Mouse (Mus musculus): ENCODE measurements at regions not wholly inside any gene's neighbourhood (a gene's known extent, or its start where the extent isn't known, plus 50 kb on each side); places are given as distances from the start of the nearest gene placed in this dataset.
A peak's percentile ranks its signal among the peaks of the same experiment; 100 is the strongest.

- H3K27me3 ChIP-seq (replicated peaks), result no peaks in the 10 kb centered on the region
- no peaks in the 10 kb centered on the region for H3K9me3 ChIP-seq
- no peaks in the 10 kb centered on the region for H3K4me1 ChIP-seq
- H3K9ac ChIP-seq, result no peak overlapping the region
- H3K4me2 ChIP-seq, result no peak overlapping the region
- 64% methylated on average over 4 of the region's 4 CpGs for WGBS
- no peak for ATAC-seq (ENCODE audit: extremely low read depth, insufficient number of reproducible peaks, low FRiP score, low TSS enrichment)
- no peak overlapping the region for H3K27ac ChIP-seq (replicated peaks)
- no peaks in the 10 kb centered on the region for H3K36me3 ChIP-seq
- no peak overlapping the region for H3K4me3 ChIP-seq
Measured at GRCm38 (mm10) chr3:60765079-60765478, 237.5 kb upstream of the P2ry1 start.

- no peak overlapping the region for H3K4me2 ChIP-seq
- no peak for ATAC-seq (ENCODE audit: extremely low read depth, insufficient number of reproducible peaks, low FRiP score, low TSS enrichment)
- 0 out of 2 replicates have a peak, but pooled peaks cover 5% of the 10 kb centered on the region for H3K4me1 ChIP-seq
- H3K9me3 ChIP-seq, result no peaks in the 10 kb centered on the region
- H3K27me3 ChIP-seq (replicated peaks), result no peaks in the 10 kb centered on the region
- H3K4me3 ChIP-seq, result no peak overlapping the region
- H3K9ac ChIP-seq, result no peak overlapping the region
- no peaks in the 10 kb centered on the region for H3K36me3 ChIP-seq
- H3K27ac ChIP-seq (replicated peaks), result no peak overlapping the region
Measured at GRCm38 (mm10) chr3:60768996-60769395, 233.6 kb upstream of the P2ry1 start.

- H3K4me1 ChIP-seq, result 0 out of 2 replicates have a peak, but pooled peaks cover 5% of the 10 kb centered on the region
- no peak overlapping the region for H3K9ac ChIP-seq
- H3K36me3 ChIP-seq, result no peaks in the 10 kb centered on the region
- no peak overlapping the region for H3K4me2 ChIP-seq
- H3K9me3 ChIP-seq, result no peaks in the 10 kb centered on the region
- 60% methylated on average over 4 of the region's 4 CpGs for WGBS
- no peaks in the 10 kb centered on the region for H3K27me3 ChIP-seq (replicated peaks)
- H3K4me3 ChIP-seq, result no peak overlapping the region
- 0 out of 2 replicates have a peak overlapping the region, but pooled peaks have one; percentile 8 for H3K27ac ChIP-seq (replicated peaks)
- ATAC-seq (ENCODE audit: extremely low read depth, insufficient number of reproducible peaks, low FRiP score, low TSS enrichment), result no peak
Measured at GRCm38 (mm10) chr3:60771866-60772265, 230.7 kb upstream of the P2ry1 start.

GRCm38 (mm10) chr3:60773383-60773782, 229.2 kb upstream of the P2ry1 start:
- H3K4me3 ChIP-seq, result no peak overlapping the region
- 44% methylated on average over 3 of the region's 3 CpGs for WGBS
- H3K27me3 ChIP-seq (replicated peaks), result no peaks in the 10 kb centered on the region
- no peaks in the 10 kb centered on the region for H3K9me3 ChIP-seq
- H3K9ac ChIP-seq, result no peak overlapping the region
- H3K4me2 ChIP-seq, result no peak overlapping the region
- no peak overlapping the region for H3K27ac ChIP-seq (replicated peaks)
- no peak for ATAC-seq (ENCODE audit: extremely low read depth, insufficient number of reproducible peaks, low FRiP score, low TSS enrichment)
- 0 out of 2 replicates have a peak, but pooled peaks cover 5% of the 10 kb centered on the region for H3K4me1 ChIP-seq
- no peaks in the 10 kb centered on the region for H3K36me3 ChIP-seq

GRCm38 (mm10) chr3:60785137-60785875, 217.3 kb upstream of the P2ry1 start:
- Histone ChIP-seq H3K27ac (replicated peaks) (peak overlapping the region; percentile 74), H3K9ac (no peak overlapping the region), H3K4me2 (no peak overlapping the region; the same call in 1 of the 2 replicates), H3K4me1 (peaks cover 18% of the 10 kb centered on the region), H3K36me3 (no peaks in the 10 kb centered on the region), H3K4me3 (no peak overlapping the region), H3K27me3 (replicated peaks) (no peaks in the 10 kb centered on the region), H3K9me3 (no peaks in the 10 kb centered on the region)
- ATAC-seq (ENCODE audit: extremely low read depth, insufficient number of reproducible peaks, low FRiP score, low TSS enrichment), result peak; percentile 81; the same call in 1 of the 2 replicates
- 33% methylated on average over 9 of the region's 9 CpGs for WGBS

- Histone ChIP-seq H3K4me2 (no peak overlapping the region), H3K36me3 (no peaks in the 10 kb centered on the region), H3K4me1 (peaks cover 18% of the 10 kb centered on the region), H3K9me3 (no peaks in the 10 kb centered on the region), H3K27me3 (replicated peaks) (no peaks in the 10 kb centered on the region), H3K4me3 (no peak overlapping the region), H3K27ac (replicated peaks) (no peak overlapping the region), H3K9ac (no peak overlapping the region)
- no peak for ATAC-seq (ENCODE audit: extremely low read depth, insufficient number of reproducible peaks, low FRiP score, low TSS enrichment)
- 55% methylated on average over 8 of the region's 8 CpGs for WGBS
Measured at GRCm38 (mm10) chr3:60787989-60788388, 214.6 kb upstream of the P2ry1 start.

GRCm38 (mm10) chr3:60789441-60789840, 213.2 kb upstream of the P2ry1 start:
- Histone ChIP-seq H3K4me2 (no peak overlapping the region), H3K9ac (no peak overlapping the region), H3K27me3 (replicated peaks) (no peaks in the 10 kb centered on the region), H3K9me3 (no peaks in the 10 kb centered on the region), H3K36me3 (no peaks in the 10 kb centered on the region), H3K4me3 (no peak overlapping the region), H3K27ac (replicated peaks) (no peak overlapping the region), H3K4me1 (peaks cover 15% of the 10 kb centered on the region)
- no peak for ATAC-seq (ENCODE audit: extremely low read depth, insufficient number of reproducible peaks, low FRiP score, low TSS enrichment)
- 77% methylated on average over 4 of the region's 4 CpGs for WGBS

GRCm38 (mm10) chr3:60792166-60792565, 210.4 kb upstream of the P2ry1 start:
- Histone ChIP-seq H3K9me3 (no peaks in the 10 kb centered on the region), H3K27ac (replicated peaks) (no peak overlapping the region), H3K4me2 (no peak overlapping the region), H3K27me3 (replicated peaks) (no peaks in the 10 kb centered on the region), H3K36me3 (no peaks in the 10 kb centered on the region), H3K4me1 (no peaks in the 10 kb centered on the region), H3K9ac (no peak overlapping the region), H3K4me3 (no peak overlapping the region)
- ATAC-seq (ENCODE audit: extremely low read depth, insufficient number of reproducible peaks, low FRiP score, low TSS enrichment), result no peak
- WGBS, result 65% methylated on average over 4 of the region's 4 CpGs

- H3K36me3 ChIP-seq, result no peaks in the 10 kb centered on the region
- no peak for ATAC-seq (ENCODE audit: extremely low read depth, insufficient number of reproducible peaks, low FRiP score, low TSS enrichment)
- no peaks in the 10 kb centered on the region for H3K9me3 ChIP-seq
- WGBS, result 61% methylated on average over 2 of the region's 2 CpGs
- no peaks in the 10 kb centered on the region for H3K27me3 ChIP-seq (replicated peaks)
- H3K4me1 ChIP-seq, result 0 out of 2 replicates have a peak, but pooled peaks cover 4% of the 10 kb centered on the region
- H3K9ac ChIP-seq, result no peak overlapping the region
- no peak overlapping the region for H3K4me2 ChIP-seq
- no peak overlapping the region for H3K4me3 ChIP-seq
- no peak overlapping the region for H3K27ac ChIP-seq (replicated peaks)
Measured at GRCm38 (mm10) chr3:60796207-60796606, 206.4 kb upstream of the P2ry1 start.

- H3K27ac ChIP-seq (replicated peaks), result peak overlapping the region; percentile 45
- no peak overlapping the region for H3K4me3 ChIP-seq
Measured at GRCm38 (mm10) chr3:60797808-60798207, 204.8 kb upstream of the P2ry1 start.

GRCm38 (mm10) chr3:60798461-60798860, 204.1 kb upstream of the P2ry1 start:
- no peaks in the 10 kb centered on the region for H3K27me3 ChIP-seq (replicated peaks)

More at GRCm38 (mm10) chr3:60797808-60798207, 204.8 kb upstream of the P2ry1 start:
- WGBS, result 71% methylated on average over 6 of the region's 6 CpGs
- Histone ChIP-seq H3K27me3 (replicated peaks) (no peaks in the 10 kb centered on the region), H3K9me3 (no peaks in the 10 kb centered on the region), H3K9ac (no peak overlapping the region), H3K36me3 (no peaks in the 10 kb centered on the region), H3K4me1 (0 out of 2 replicates have a peak, but pooled peaks cover 4% of the 10 kb centered on the region), H3K4me2 (no peak overlapping the region)
- ATAC-seq (ENCODE audit: extremely low read depth, insufficient number of reproducible peaks, low FRiP score, low TSS enrichment), result no peak

GRCm38 (mm10) chr3:60798862-60799261, 203.7 kb upstream of the P2ry1 start:
- Histone ChIP-seq H3K36me3 (no peaks in the 10 kb centered on the region), H3K4me1 (0 out of 2 replicates have a peak, but pooled peaks cover 4% of the 10 kb centered on the region), H3K4me3 (no peak overlapping the region), H3K4me2 (no peak overlapping the region), H3K27ac (replicated peaks) (no peak overlapping the region), H3K9ac (no peak overlapping the region), H3K9me3 (no peaks in the 10 kb centered on the region), H3K27me3 (replicated peaks) (no peaks in the 10 kb centered on the region)
- WGBS, result 76% methylated on average over 5 of the region's 5 CpGs
- ATAC-seq (ENCODE audit: extremely low read depth, insufficient number of reproducible peaks, low FRiP score, low TSS enrichment), result no peak

More at GRCm38 (mm10) chr3:60798461-60798860, 204.1 kb upstream of the P2ry1 start:
- H3K4me2 ChIP-seq, result no peak overlapping the region
- WGBS, result 68% methylated on average over 2 of the region's 2 CpGs
- no peak for ATAC-seq (ENCODE audit: extremely low read depth, insufficient number of reproducible peaks, low FRiP score, low TSS enrichment)
- H3K27ac ChIP-seq (replicated peaks), result peak overlapping the region; percentile 45; the same call in 1 of the 2 replicates
- H3K4me3 ChIP-seq, result no peak overlapping the region
- 0 out of 2 replicates have a peak, but pooled peaks cover 4% of the 10 kb centered on the region for H3K4me1 ChIP-seq
- H3K36me3 ChIP-seq, result no peaks in the 10 kb centered on the region
- no peaks in the 10 kb centered on the region for H3K9me3 ChIP-seq
- H3K9ac ChIP-seq, result no peak overlapping the region

All from heart, embryonic 13.5 days (tissue).